Mouse (Mus musculus) heart, postnatal 36 days (tissue): ENCODE results near the gene Gm28053. TPM values are rescaled to one million over a fixed set of nuclear protein-coding genes. Genes with fewer than 3 reads are reported as not detected.

ENCODE experiments used
- DNase-seq, 2 experiments: peaks; one replicate each; pipeline ENCODE4 v3.0.0; 2021 to 2022
- intact Hi-C: fragments of 180-260 bp; cut with DNase I; formaldehyde crosslinking; loops from one replicate; pipeline ENCODE4 v1.15.1; 2025
- total RNA-seq, 2 experiments: library from RNA; stranded (reverse); gene quantifications; 2 replicates each; pipeline ENCODE4 v1.2.3; 2021

Gm28053 gene
- total RNA-seq, 2 experiments from 2014 or later = 3.1 to 4.7 TPM

DNA sequence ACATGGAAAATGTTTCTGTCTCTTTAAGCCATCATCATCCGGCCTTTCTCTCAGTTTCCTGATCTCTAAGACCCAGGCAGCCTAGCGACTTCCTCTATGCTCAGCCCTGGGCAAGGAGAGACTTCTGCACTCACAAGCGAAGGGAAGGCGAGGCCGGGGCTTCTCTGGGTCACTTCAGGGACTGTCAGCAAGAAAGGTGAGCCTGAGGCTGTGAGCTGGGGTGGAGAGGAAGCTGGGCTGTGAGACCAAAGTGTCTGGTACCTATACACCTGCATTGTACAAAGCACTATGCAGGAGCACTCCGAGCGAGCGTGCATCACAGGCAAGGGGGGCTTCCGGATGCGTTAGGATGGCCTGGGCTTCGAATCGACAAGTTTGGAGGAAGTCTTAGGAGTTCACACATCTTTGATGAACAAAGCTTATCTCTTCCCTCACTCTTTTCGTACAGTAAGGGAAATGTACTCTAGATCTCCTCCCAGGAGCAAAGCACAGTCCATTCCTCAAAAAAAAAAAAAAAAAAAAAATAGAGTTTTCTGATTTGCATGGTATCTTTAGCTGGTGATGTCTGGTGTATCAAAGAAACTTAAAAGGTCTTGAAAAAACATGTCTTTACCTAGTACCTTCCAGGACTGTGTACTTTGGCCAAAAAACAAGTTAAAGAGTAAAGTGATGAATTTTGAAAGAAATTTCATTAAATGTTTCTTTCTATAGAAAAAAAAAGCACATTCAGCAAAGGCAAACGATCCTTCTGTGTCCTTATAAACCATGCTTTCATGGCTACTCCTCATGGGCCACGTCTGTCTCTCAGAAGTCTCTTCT is 20.8 kb downstream of the Gm28053 start, which contains the start of gene Gimap1:
Gene Gimap1, plus strand, starts transcription at position 94 of the 819 bp plus-strand sequence.
- intact Hi-C loops = no loop called here
- peak; percentile 58 to 63 for DNase-seq

DNA sequence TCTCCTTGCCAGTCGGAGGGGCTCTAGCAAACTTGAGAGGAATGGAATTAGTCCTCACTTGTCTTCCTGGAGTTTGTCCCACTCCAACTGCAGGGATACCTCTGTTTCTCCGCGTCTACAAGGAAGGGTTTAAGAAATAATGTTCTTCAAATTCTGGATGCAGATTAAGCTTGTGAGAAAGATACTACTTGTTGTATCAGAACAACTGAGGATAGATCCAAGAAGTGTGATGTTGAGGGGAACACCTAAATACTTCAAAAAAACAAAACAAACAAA is 21.3 kb downstream of the Gm28053 start:
- DNase-seq = no peak
- intact Hi-C loops = no loop called here

DNA sequence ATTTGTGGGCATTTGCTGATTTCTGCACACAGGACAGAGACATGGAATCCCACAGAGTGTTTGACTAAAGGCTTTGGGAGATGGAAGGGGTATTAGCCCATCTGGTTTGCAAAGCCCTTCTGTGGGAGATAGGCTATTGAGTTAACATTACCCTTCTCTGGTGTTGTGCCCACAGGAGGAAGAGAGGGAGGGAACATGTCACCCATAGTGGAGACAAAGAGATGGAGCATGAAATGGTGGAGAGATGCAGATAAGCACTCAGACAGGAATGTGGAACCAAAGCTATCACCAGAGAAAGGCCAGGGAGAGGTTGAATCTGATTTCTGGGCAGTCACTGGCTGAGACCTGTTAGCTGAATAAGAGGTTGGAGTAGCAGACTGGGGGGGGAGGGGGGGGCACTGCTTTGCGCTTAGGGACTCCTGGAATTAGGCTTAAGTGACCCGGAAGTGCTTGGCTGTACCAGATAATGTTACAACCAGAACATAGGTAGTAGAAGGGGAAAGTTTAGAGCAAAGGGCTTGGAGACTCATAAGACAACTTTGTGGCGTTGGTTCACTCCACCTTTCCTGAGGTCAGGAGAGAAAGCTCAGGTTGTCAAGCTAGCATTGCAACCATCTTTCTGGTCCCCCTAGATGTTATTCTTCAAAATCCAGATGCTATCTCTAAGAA is 22.2 kb downstream of the Gm28053 start:
- no peak for DNase-seq
- intact Hi-C loops = no loop called here

DNA sequence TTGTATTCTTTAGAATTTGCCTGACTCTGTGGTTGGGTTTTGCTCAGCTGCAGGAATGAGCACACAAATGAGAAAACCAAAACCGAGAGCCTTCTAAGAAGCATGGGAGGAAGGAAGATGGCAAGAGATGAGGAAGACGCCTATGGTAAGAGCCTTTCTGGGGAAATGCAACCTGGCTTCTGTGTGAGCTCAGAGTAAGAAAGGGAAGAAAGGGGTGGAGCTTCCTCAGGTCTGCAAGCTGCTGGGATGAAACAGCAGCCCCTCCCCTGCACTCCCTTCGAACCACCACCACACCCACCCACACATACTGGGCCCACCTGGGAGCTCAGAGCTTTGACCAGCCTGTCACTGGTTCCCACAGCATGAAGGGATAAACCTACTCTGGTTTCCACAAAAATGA is 22.9 kb downstream of the Gm28053 start:
- DNase-seq = no peak
- intact Hi-C loops = no loop called here

DNA sequence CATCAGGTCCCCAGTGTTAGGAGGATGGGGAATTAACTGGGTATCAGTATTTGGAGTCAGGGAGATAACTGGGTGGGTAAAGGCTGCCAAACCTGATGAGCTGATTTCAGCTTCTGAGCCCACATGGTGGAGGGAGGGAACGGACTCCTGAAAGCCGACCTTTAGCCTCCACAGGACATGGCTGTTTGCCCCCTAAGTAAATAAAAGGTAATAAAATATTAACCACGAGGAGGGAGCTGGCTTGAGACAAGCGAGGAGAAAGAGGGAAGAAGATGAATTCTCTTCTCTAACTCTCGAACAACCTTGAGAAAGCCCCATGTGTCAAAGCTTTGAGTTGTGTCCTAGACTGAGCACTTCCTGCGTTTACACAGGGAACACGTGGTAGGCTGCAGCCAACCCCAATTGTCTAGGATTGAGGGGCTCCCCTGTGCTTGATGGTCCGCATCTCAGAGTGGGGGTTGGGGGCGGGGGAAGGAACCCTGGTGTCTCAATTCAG is 23.4 kb downstream of the Gm28053 start:
- intact Hi-C loops = no loop called here
- no peak for DNase-seq

DNA sequence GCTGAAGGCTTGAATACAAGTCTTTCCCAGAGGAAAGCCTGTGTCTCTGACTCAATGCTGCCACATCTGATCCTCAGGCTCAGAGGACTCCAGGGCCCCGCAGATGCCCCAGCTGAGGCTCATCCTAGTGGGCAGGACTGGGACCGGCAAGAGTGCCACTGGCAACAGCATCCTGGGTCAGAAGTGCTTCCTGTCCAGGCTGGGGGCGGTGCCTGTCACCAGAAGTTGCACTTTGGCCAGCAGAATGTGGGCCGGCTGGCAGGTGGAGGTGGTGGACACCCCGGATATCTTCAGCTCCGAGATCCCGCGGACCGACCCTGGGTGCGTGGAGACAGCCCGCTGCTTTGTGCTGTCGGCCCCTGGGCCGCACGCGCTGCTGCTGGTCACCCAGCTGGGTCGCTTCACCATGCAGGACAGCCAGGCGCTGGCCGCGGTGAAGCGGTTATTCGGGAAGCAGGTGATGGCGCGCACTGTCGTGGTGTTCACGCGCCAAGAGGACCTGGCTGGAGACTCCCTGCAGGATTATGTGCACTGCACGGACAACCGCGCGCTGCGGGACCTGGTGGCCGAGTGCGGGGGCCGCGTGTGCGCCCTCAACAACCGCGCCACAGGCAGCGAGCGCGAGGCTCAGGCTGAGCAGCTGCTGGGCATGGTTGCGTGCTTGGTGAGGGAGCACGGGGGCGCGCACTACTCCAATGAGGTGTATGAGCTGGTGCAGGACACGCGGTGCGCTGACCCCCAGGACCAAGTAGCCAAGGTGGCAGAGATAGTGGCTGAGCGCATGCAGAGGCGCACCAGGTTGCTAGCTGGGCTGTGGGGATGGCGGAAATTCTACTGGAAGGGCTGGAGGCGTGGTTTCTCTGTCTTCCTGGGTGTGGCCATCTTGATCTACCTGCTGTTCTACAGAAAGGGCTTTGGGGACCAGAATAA is 24.3 kb downstream of the Gm28053 start:
- intact Hi-C loops = no loop called here
- no peak for DNase-seq

DNA sequence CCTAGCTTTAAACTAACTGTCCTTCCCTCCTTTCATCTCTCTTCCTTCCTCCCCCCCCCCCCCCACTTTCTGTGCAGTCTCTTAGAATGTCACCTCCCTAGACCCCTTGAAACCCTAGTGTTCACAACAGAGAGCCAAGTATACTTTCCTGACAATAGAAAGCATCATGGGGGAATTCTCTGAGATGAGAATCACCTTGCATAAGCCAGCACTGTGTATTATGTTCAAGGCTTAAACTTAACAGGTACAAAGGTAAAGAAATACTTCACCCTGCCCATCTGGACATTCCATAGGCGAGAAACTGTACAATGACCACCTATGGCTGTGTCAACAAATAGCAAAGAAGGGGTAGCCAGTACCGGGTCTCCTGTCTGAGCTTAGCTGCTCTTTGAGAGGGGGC is 27.1 kb downstream of the Gm28053 start:
- intact Hi-C loops = no loop called here
- DNase-seq = no peak

DNA sequence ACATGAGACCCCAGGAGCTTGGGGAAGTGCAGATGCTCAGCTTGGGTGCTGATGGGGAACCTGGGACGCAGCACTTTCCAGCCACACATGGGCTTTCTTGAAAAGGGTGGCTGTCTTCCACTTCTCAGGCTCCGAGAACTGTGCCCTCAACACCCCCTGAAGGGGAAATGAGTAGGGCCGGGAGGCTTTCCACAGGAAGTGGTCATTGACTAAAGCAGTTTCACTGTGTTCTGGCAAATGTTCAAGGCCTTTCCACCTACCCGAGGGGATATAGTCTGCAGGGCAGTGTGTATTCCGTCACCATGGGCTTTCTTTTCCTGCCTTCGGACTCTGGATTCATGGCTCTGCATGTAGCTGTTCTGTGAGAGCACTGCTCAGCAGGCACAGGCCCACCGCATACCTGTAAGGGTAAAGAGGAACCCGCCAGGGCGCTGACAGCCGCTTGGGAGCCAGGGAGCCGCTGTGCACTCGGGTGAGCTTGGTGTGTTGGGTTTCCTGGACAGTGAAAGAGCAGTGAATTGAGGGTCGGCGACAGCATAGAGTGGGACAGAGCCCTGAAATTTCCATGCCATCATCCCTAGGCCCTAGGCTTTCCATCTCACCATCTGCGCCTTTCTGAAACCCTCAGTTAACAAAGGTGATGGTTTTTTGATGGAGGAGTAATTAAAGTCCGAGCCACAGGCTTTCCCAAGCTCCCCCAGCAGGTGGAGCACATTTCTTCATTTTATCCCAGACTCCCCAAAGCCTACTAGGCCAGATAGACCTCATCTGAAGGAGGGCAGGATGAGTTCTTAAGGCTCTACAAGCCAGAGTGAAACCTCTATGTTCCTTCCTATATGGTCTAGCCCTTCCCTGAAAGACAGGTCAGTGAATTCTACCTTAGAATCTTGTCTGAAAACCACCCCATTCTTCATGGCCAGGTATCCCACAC is 27.8 kb downstream of the Gm28053 start, which contains the start of gene Gimap5:
Gene Gimap5, plus strand, starts transcription at position 239 of the 931 bp plus-strand sequence.
- intact Hi-C loops = loop anchor here (2.0 kb wide), 4 partner anchors 27 to 99 kb away; partner anchors contain the start of genes Gimap4 and Gimap8
- peak; percentile 53 to 65 for DNase-seq

DNA sequence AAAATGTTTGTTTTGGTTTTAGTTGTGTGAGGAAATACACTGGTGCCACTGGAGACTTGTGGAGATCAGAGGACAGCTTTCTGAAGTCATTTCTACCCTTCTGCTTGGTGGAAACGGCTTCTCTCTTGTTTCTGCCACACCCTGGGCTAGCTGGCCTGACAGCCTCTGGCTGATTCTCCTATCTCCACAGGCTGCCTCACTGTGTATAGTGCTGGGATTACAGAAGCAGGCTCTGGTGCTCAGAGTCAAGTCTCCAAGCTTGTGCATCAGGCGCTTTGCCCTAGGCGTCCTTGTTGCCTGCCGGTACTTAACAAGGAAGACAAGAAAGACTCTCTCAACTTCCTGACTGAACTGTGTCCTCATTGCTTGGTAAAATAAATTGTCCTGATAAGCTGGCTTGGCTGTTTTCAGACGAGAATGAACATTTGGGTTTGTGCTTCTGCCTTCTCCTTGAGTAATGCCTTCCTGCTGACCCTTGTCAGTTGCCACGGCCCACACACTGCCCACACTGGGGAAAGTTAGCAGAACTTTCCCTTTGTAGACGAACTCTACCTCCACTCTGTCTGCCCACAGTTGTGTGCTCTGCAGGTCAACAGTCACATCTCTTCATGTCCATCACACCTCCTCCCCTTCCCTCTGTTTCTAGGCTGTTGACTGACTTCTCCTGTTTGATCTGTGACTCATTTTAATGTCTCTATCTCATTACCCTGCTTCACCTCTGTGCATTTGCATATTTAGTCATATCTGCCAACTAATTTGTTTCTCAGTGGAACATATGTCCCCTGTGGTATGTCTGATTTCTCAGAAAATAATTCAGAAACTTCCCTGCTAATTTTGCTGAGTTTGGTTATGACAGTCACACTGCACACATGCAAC is 28.9 kb downstream of the Gm28053 start:
- intact Hi-C loops = loop anchor here (2.0 kb wide), 4 partner anchors 25 to 101 kb away; partner anchors contain the start of genes Gimap4 and Gimap8
- DNase-seq = no peak

DNA sequence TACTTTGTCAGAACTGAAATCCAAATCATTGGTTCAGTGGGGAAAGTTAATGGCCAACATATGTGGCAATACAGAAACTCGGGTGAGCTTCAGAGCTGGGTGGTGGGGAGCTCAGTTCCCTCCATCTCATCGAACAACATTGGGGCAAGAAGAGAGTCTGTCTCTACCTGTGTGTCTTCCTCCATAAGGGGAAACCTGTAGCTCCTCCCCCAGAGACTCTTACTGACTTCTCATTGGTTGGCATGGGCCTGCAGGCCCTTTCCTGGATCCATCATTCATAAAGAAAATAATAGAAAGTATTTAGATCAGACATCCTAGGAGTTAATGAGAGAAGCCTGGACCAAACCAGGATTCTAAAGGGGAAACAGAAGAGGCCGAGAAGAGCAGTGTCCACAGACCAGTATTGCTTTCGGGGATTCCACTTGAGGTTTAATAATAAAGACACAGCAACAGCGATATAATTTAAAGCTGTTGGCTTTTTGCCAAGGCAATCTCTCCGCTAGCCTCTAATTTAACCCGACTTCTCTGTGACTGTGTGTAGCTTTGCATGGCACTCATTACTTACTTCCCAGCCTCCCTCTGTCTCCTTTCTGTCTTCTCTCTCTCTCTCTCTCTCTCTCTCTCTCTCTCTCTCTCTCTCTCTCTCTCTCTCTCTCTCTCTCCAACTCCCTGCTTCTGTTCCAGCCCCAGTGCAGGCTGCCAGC is 45.3 kb downstream of the Gm28053 start:
- DNase-seq = no peak
- intact Hi-C loops = no loop called here

DNA sequence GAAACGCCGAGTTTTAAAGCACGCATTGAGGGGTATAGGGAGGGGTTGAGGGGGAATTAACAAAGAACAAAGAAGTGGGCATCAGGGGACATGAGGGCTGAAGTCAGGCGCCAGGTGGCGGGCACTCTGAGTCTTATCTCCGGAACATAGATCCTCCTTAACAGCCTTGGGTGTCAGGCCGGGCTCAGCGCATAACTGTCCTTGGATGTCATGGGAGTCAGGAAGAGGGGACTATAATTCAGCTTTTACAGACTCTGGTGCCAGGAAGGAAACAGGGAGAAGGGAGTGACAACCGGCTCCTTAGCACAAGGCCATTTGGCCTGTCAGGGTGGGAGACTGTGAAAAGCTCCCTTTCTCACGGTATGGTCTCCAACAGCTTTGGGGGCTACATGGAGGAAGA is 46.1 kb downstream of the Gm28053 start:
- no peak for DNase-seq
- intact Hi-C loops = no loop called here

DNA sequence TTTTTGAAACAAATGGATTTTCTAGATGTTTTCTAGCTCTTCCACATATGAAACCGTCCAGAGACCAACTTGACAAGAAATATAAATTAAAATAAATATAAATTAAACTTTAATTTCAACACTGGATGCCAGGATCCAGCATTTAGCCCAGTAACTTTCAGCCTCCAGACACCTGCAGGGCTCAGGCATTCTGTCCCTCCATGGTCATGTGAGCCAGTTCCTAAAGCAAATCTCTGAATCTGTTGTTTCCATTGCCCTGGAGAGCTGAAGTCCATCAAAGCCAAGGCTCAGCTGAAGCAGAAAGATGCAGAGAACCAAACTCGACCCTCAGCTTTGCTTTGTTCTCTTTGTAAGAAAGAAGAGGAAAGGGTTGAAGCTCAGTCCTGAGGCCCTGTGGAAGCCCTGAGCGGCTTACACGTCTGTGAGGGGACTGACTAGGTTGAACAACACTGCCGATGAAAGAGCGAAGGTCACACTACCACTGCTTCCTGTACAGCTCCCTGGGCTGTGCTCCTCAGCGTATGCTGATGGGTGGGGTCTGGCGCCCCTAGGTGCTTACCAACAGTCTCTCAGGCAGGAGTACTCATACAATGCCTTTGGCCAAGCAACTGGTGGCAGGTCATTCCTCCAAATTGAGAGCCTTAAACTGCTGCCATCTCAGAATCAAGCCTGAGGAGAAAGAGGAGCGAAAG is 49.9 kb downstream of the Gm28053 start:
- no peak for DNase-seq
- intact Hi-C loops = no loop called here

DNA sequence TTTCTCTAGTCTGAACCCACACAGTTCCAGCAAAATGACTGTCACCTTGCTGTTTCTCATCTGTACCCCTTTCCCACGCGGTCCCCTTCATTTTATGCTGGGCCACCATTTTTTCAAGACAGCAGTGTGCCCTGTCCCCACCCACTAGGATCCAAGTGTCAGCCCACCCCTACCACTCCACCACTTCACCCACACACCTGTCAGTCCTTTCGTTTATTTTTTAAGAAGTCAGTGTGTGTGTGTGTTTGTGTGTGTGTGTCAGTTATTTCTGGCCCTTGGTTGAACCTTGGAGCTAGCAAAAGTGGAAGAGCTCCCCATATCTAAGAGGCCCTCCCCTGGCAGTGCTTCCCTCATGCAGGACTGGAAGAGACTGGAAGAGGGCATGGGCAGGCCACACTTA is 50.5 kb downstream of the Gm28053 start:
- intact Hi-C loops = no loop called here
- no peak for DNase-seq

DNA sequence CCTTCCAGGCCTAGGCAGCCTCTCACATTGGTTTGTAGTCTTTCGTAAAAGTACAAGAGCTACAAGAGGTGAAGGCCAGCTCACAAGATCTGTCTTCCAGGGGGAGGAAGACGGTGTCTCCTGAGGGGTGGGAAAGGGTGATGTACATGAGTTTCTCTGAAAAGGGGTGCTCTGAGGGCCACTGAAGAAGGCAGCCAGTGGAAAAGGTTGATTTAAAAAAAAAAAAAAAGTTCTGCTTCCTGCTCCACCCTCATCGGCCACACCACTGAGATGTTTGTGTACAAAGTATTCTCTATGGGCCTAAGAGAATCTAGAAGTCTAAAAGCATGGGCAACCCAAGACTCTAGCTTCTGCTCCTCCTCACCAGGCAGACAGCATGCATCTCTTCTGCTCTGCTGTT is 52.3 kb downstream of the Gm28053 start, which contains the start of gene Gimap3:
Gene Gimap3, minus strand, starts transcription at position 156 of the 400 bp plus-strand sequence.
- DNase-seq = no peak
- intact Hi-C loops = loop anchor here (5.0 kb wide), 2 partner anchors 188 to 233 kb away; partner anchors contain the start of gene Atp6v0e2

DNA sequence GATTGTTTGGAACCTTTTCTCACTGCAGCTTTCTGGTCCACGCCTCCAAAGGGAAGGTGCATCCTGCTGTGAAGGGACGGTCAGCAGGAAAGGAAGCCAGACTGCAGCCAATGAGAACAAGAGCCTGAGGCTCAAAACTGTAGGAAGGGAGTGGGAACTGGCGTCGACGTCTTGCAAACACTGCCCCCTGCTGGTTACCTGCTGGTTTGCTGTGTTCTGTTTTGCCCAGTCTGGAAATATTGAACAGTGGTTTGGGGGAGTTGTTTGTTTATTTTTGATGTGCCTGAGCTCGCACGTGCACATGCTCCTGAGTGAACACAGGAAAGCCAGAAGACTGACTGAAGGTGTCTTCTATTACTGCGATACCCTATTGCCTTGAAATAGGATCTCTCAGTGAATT is 53.6 kb downstream of the Gm28053 start:
- intact Hi-C loops = loop anchor here (1.0 to 5.0 kb wide), 5 partner anchors 25 to 593 kb away; partner anchors contain the start of genes Atp6v0e2 and Gimap5
- peak; percentile 86 to 90 for DNase-seq

DNA sequence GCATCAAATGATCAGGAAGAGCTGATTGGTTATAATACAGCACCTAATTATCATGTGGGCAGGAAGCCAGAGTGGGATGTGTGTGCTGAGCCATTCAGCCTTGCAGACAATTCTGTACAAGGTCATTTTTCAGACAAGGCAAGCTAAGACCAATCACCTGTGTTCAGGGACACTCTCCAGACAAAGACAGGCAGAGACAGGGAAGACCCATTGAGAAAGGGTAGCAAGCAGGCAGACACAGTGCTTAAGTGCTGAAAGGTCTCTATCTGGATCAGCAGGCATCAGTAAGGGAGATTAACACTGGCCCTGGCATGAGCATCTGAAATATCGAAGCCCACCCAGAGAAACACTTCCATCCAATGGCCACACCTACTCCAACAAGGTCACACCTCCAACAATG is 66.0 kb downstream of the Gm28053 start:
- intact Hi-C loops = no loop called here
- no peak for DNase-seq

DNA sequence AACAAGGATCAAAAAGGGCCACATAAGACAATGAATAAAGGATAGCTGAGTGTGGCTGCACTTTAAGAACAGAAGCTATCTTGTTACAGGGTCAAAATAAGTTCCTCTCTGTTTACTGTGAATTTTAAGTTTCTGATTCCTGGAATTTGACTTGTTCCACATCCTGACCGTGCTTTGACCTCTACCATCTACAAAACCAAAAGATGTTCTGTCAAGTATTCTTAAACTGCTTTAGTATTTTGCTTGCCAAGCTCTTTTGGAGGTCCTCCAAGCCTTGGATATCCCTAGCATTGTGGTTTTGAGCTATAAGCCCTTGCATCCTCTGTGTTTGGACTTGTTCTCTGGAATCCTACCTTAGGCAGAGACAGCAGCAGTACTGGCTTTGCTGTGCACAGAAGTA is 66.8 kb downstream of the Gm28053 start:
- intact Hi-C loops = no loop called here
- DNase-seq = no peak
